15 mouse cellular contexts compared by ENCODE assay signal in the genomic region with DNA sequence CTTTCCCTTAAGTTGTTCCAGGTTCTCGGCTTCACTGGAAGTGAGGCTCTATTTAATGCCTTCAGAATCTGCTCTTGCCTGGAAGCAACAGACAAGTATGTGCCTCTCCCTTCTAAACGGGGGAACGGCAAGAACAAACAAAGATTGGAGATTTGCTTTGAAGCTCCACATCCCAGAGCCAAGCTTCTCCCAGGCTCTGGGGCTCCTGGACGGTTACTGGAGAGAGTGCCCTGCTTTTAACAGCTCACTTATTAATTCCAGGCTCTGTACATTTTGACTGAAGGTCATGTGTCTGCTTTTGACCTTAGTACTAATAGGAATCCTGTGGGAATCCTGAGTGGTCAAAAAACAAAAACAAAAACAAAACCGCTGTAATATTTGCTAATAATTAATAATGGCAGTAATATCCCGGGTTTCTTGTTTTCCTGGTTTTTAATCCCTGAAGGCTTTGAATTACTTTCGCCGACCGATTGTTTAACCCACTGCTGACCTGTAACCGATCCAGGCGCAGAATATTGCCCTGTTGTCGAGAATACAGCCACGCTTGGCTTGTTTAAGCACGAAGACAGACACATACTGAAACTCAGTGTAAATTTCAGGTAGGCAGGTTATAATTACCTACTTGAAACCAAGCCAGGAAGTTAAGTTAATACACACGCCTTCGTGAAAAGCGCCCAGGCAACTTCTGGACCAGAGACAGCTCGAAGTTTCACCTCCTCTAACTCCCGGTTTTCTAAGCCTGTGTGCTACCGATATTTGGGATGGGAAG. TPM values are rescaled to one million over a fixed set of nuclear protein-coding genes. Genes with fewer than 3 reads are reported as not detected.
DNase-seq lines count a peak whose midpoint lies in the region; ATAC-seq and TF ChIP-seq lines count a peak whose summit lies in the region.
"Had no signal": no experiment of that assay in that cellular context is flagged by ENCODE, and none has a peak within 500 bp of the region (broad histone marks: within the 10 kb centered on the region; RNA-seq: fewer than 3 reads in every experiment).

No protein-coding gene starts in this region.

- ATAC-seq in lung, postnatal 0 days: no peak
- ATAC-seq in limb, embryonic 14.5 days (ENCODE audit: low FRiP score, low read depth): no peak
- ATAC-seq: forebrain, embryonic 16.5 days had no signal

- 0 out of 2 replicates have a peak, but pooled peaks cover 2% of the 10 kb centered on the region for H3K4me1 ChIP-seq in lung, postnatal 0 days (ENCODE audit: insufficient read depth, low read depth, low read length)
- peaks cover 29% of the 10 kb centered on the region for H3K4me1 ChIP-seq in limb, embryonic 14.5 days (ENCODE audit: control insufficient read depth, insufficient read depth, low read length)

- no peak overlapping the region for H3K9ac ChIP-seq in lung, postnatal 0 days (replicated peaks; ENCODE audit: low read depth)
- no peak overlapping the region for H3K9ac ChIP-seq in limb, embryonic 14.5 days (ENCODE audit: low read depth, low read length, severe bottlenecking)

- H3K4me3 ChIP-seq in lung, postnatal 0 days (ENCODE audit: low read depth, low read length): no peak overlapping the region
- no peak overlapping the region for H3K4me3 ChIP-seq in limb, embryonic 14.5 days (replicated peaks; ENCODE audit: low read length)
- H3K4me3 ChIP-seq: layer of hippocampus, adult 2 months had no signal

- TF ChIP-seq EP300 in lung, postnatal 0 days (IDR thresholded peaks at IDR 0.05): no peak

- TF ChIP-seq POLR2A in limb, embryonic 14.5 days (IDR thresholded peaks at IDR 0.05; ENCODE audit: borderline replicate concordance, extremely low read depth, insufficient read depth, insufficient read length): no peak

- peak overlapping the region; percentile 15; the same call in 1 of the 2 replicates for H3K4me2 ChIP-seq in lung, postnatal 0 days (replicated peaks; ENCODE audit: low read depth, low read length)
- H3K4me2 ChIP-seq in limb, embryonic 14.5 days (replicated peaks; ENCODE audit: low read depth, low read length, severe bottlenecking): 0 out of 2 replicates have a peak overlapping the region, but pooled peaks have one; percentile 11

- no peak for TF ChIP-seq CTCF in lung, postnatal 0 days (IDR thresholded peaks at IDR 0.05)

- WGBS in lung, postnatal 0 days: 41% methylated on average over 20 of the region's 20 CpGs
- 11% methylated on average over 20 of the region's 20 CpGs for WGBS in limb, embryonic 14.5 days

- no peaks in the 10 kb centered on the region for H3K36me3 ChIP-seq in lung, postnatal 0 days (ENCODE audit: insufficient read depth, low read length)
- no peaks in the 10 kb centered on the region for H3K36me3 ChIP-seq in limb, embryonic 14.5 days (ENCODE audit: control insufficient read depth, insufficient read depth, low read length)

- no peaks in the 10 kb centered on the region for H3K9me3 ChIP-seq in lung, postnatal 0 days (ENCODE audit: low read length)
- H3K9me3 ChIP-seq in limb, embryonic 14.5 days (ENCODE audit: control insufficient read depth, low read length): no peaks in the 10 kb centered on the region

- no peak for DNase-seq in lung, postnatal 0 days (ENCODE audit: low spot score)
- no peak for DNase-seq in lung, postnatal 10 days
- DNase-seq in kidney, adult 9 months: peak; percentile 90
- DNase-seq in limb, embryonic 14.5 days (ENCODE audit: low spot score): no peak
- DNase-seq in urinary bladder, postnatal 14 days (ENCODE audit: low spot score): no peak
- DNase-seq in layer of hippocampus, postnatal 25 days (ENCODE audit: extremely low spot score in 1 of 2, low spot score in 1 of 2): no peak
- no peak for DNase-seq in neural tube, embryonic 10.5 days (ENCODE audit: extremely low spot score, low spot score)
- DNase-seq: lung, adult 2 months; thymus, postnatal 36 days had no signal

- H3K27me3 ChIP-seq in lung, postnatal 0 days (replicated peaks; ENCODE audit: insufficient read depth, low read length): no peaks in the 10 kb centered on the region
- no peaks in the 10 kb centered on the region for H3K27me3 ChIP-seq in limb, embryonic 14.5 days (ENCODE audit: control insufficient read depth, insufficient read depth, low read length)

- H3K27ac ChIP-seq in lung, postnatal 0 days (ENCODE audit: low read length): peak overlapping the region; percentile 57
- H3K27ac ChIP-seq in limb, embryonic 14.5 days (replicated peaks; ENCODE audit: low read depth, low read length): peak overlapping the region; percentile 21; the same call in 1 of the 2 replicates
- H3K27ac ChIP-seq: layer of hippocampus, adult 2 months had no signal

RNA-seq across cellular contexts. Expression of gene Gm42791, which starts 7.3 kb away (rescaled TPM):
- 0.78 and 1.2 TPM in 2 replicates for polyA plus RNA-seq in lung, postnatal 0 days (2015; fragmentation: Nextera tagmentation; extraction: Ambion mirVana)
- polyA plus RNA-seq in limb, embryonic 14.5 days (2012; rRNA removed): not detected in 2 replicates
- polyA plus RNA-seq in limb, embryonic 14.5 days (2014; fragmentation: Nextera tagmentation; extraction: Ambion mirVana): not detected in 2 replicates
- total RNA-seq in layer of hippocampus, postnatal 25 days (2021): 10 to 100 TPM; 18.9 to 21.1 TPM
- total RNA-seq: midbrain, postnatal 0 days had no signal
- polyA plus RNA-seq: cortical plate, adult 2 months; gonadal fat pad, adult 2 months; lung, adult 2 months; spleen, adult 2 months had no signal
